Mouse (Mus musculus) liver (tissue): ENCODE measurements around the gene Gm30191.
"Not testable (repeated sequence)": the region's sequence is repeated elsewhere in the genome, so short reads cannot be mapped to it uniquely, and the experiment has no call there.

Source experiments
- DNase-seq: peaks from one replicate; pipeline ENCODE4 v3.0.0-alpha.2; 2020; ENCODE audit warnings: mixed read lengths

Gm30191 gene

GRCm38 (mm10) chr4:134287575-134288025 lies 40.9 kb downstream of the Gm30191 start, which contains the start of gene Pdik1l:
TSS of gene Pdik1l (minus strand) at chr4:134287895.
- peak; percentile 85 for DNase-seq

- no peak for DNase-seq
Observed at GRCm38 (mm10) chr4:134288397-134289256, 41.9 kb downstream of the Gm30191 start.

GRCm38 (mm10) chr4:134292067-134292466 lies 45.3 kb downstream of the Gm30191 start:
- peak; percentile 84 for DNase-seq

- no peak for DNase-seq
Observed at GRCm38 (mm10) chr4:134293061-134293691, 46.4 kb downstream of the Gm30191 start.

GRCm38 (mm10) chr4:134293692-134294163 lies 47.0 kb downstream of the Gm30191 start:
- DNase-seq, result no peak

GRCm38 (mm10) chr4:134296096-134296495 lies 49.4 kb downstream of the Gm30191 start:
- DNase-seq, result not testable (repeated sequence)

GRCm38 (mm10) chr4:134296523-134296922 lies 49.8 kb downstream of the Gm30191 start:
- no peak for DNase-seq

GRCm38 (mm10) chr4:134297369-134297768 lies 50.6 kb downstream of the Gm30191 start:
- no peak for DNase-seq

- DNase-seq, result no peak
Observed at GRCm38 (mm10) chr4:134298626-134299497, 52.1 kb downstream of the Gm30191 start.

GRCm38 (mm10) chr4:134299498-134299810 lies 52.7 kb downstream of the Gm30191 start:
- no peak for DNase-seq
